Mouse (Mus musculus): ENCODE data around the gene Kcne4.
A peak's percentile ranks its signal among the peaks of the same experiment; 100 is the strongest.
"Not testable (repeated sequence)": the region's sequence is repeated elsewhere in the genome, so short reads cannot be mapped to it uniquely, and the experiment has no call there.

Kcne4 gene

DNA sequence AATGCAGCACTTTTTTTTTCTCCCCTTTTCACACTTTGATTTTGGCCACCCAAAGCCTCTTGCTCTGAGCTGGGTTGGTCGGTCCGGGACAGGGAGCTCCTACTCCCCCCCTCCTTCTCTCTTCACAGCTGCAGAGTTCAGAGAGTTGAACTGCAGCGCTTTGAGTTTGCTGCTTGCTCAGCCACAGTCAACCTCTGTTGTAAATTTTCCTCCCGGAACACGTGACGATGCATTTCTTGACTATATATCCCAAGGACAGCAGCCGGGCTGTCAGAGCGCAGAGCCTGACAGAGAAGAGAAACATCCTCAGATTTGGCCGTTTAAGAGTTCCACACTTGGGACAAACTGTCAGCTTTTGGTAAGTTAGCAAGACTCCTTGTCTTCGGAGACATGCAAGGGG, at the start of gene Kcne4:
Gene Kcne4, plus strand, starts transcription at position 120 of the 400 bp plus-strand sequence.
- no peak for DNase-seq (ENCODE audit: low spot score in 2 of 2)

DNA sequence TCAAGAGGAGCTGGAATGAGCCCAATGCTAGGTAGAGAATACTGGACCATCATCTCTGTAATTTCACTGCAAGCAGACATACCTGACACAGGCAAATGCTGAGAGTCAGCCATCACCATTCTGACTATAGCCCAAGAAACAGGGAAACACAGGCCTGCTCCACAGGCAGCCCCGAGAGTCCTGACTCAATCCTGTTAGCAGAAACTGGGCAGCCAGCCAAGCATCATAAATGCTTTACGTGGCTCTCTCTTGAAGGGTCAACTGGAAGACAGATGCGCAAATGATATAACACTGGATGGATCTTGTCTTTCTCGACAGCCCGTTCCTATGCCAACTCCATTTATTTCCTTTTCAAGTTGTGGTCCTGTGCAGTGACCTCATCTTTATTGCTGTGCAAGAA, 34.7 kb upstream of the Kcne4 start:
- peak in 1 of 2 experiments; percentile 12 for DNase-seq (ENCODE audit: low spot score in 2 of 2)

DNA sequence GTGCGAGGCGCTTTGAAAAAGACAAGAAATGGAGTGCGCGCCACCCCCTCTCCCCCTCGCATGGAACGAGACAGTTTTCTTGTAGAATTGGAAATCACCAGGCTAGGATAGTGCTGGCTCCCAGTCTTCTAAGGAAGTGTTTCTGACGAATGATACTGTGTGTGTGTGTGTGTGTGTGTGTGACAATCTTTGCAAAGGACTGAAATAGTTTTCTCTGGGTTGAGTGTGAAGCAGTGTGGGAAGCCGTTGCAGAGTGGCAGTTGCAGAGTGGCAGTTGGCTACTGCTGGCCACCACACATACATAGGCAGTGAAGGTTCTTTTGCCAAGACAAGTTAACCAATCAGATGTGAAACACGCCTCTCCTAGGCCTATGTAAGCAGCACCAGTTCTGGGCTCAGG, 31.6 kb upstream of the Kcne4 start:
- not testable (repeated sequence) for DNase-seq (ENCODE audit: low spot score in 2 of 2)

DNA sequence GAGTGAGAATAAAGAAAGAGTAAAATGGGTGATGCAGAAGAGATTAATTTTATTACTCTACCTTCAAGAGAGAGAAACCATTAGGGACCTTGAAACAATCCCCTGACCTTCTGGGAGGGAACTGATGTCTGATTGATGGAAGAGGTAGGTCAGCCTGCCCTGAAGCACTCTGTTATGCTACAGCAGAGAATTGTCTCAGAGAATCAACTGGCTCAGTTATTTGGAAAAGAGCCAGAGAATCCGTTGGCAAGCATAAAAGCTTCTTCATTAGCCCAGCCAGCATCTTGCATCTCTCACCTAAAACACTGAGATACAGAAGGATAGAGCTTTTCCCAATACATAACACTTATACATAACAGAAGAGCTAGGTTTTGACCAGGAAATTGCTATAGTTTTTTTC, 26.8 kb upstream of the Kcne4 start:
- no peak for DNase-seq (ENCODE audit: low spot score in 2 of 2)

DNA sequence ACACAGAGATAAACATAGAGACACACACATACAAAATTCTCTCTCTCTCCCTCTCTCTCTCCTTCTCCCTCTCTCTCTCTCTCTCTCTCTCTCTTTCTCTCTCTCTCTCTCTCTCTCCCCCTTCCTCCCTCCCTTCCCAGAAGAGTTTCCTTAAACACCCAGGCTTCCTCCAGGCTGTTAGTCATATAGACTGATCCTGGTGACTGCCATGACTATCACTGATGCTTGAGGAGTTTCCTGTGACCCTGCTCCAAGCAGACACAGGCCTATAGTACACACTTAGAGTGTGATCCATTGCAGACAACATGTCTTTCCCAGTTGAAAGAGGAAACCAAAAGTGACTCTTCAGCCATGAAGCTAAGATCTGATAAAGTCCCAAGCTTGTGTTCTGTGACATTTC, 9.1 kb upstream of the Kcne4 start:
- DNase-seq (ENCODE audit: low spot score in 2 of 2): no peak

GRCm38 (mm10) chr1:78809819-78810218, 6.7 kb upstream of the Kcne4 start:
- no peak for DNase-seq (ENCODE audit: low spot score in 2 of 2)

DNA sequence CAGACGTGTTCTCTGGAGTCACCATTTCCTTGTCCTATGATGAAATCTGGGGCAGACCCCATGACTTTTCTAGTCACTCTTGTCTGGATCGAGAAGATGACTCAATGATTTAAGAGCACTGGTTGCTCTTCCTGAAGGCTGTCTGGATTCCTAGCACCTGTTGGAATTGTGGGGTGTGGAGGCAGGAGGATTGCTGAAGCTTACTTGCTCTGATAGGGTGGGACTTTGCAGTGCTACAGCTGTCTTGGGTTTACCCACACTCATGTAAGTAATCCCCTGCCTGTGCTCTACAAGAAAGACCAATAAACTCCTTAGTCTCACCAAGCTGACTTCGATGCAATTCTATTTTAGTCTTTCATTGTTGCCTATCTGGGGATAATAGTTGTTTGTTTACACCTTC, 5.7 kb upstream of the Kcne4 start:
- DNase-seq (ENCODE audit: low spot score in 2 of 2): no peak

- no peak for DNase-seq (ENCODE audit: low spot score in 2 of 2)
These were observed 4.5 kb upstream of the Kcne4 start for GRCm38 (mm10) chr1:78811975-78812490.

DNA sequence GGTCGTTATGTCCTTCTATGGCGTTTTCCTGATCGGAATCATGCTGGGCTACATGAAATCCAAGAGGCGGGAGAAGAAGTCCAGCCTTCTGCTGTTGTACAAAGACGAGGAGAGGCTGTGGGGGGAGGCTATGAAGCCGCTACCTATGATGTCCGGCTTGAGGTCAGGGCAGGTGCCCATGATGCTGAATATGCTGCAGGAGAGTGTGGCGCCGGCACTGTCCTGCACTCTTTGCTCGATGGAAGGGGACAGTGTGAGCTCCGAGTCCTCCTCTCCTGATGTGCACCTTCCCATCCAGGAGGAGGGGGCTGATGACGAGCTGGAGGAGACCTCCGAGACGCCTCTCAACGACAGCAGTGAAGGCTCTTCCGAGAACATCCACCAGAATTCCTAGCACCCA, 1.2 kb downstream of the Kcne4 start:
- DNase-seq (ENCODE audit: low spot score in 2 of 2): no peak

DNA sequence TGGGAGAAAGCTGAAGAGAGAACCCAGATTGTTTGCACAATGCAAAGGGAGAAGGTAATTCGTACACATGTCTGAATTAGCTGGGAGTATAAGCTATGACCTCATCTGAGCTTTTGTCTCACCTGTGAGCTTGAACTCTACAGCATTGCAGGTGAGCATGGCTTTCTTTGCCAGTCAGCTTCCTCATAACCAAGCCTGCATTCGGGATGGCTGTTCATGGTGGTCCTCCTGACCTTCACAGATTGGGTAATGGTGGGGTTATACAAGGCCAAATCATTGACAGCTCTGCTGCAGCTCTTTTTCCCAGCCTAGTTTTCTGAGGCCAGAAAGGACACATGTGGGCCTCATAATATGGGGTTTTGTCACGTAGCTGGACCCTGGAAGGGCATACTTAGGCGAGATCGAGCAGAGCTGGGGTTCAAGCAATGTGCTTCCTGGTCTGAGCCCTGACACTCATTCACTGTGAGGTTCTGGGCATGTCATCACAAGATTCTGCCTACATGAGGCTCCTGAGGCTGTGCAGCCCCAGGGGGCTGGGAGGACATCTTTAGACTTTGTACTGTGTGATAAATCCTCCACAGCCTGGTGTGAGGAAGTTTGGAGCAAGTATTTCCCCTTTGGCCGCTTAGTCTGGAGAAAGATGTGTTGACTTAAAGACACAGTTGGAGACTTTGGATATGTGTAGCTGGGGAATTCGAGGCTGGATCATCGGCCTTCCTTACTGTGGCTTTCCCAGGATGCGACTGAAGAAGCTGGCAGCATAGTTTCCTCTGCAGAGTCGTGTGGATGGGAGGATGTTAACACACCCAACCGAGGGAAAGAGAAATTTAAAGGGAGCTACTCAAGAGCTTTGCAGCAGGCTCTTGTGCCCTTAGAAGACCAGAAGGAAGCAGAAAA, 2.3 kb downstream of the Kcne4 start:
- DNase-seq (ENCODE audit: low spot score in 2 of 2): no peak

DNA sequence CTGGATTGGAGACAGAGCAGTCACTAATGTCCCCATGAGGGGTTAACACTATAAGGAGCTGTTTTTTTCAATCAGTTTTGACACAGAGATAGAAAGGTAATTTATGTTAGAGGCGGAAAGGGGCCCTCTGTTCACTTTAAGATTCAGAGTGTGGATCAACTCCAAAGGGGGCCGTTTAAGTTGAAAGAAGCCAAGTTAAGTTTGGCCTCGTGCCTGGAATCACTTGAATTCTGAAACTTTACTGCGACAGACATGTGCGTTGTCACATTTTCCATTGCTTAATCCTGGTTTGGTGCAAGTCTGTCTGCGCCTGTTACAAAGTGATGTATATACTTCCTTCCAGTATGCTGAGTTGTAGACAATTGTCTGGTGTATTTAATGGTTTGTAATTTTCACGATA, 3.0 kb downstream of the Kcne4 start:
- DNase-seq (ENCODE audit: low spot score in 2 of 2): no peak

GRCm38 (mm10) chr1:78820176-78820575, 3.6 kb downstream of the Kcne4 start:
- peak in 1 of 2 experiments; percentile 71 for DNase-seq (ENCODE audit: low spot score in 2 of 2)

DNA sequence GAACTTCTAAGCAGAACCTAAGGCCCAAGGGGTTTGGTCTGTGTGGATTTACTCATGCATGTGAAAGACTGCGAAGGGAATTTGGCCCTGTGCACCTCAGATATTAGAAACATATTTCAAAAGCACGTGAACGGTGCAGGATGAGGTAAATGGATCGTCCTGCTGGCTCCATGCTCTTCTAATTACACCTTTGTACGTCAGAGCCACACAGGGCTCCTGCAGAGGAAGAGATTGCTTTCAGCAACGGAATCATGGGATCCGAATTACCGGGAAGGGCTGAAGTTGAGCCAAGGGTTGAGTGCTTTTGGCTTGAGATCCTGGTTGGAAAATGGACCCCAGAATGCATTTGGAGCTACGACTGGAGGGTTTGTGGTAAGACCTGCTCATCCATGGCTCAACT, 4.6 kb downstream of the Kcne4 start:
- DNase-seq (ENCODE audit: low spot score in 2 of 2): no peak

GRCm38 (mm10) chr1:78821733-78822430, 5.3 kb downstream of the Kcne4 start:
- DNase-seq (ENCODE audit: low spot score in 2 of 2): no peak

DNA sequence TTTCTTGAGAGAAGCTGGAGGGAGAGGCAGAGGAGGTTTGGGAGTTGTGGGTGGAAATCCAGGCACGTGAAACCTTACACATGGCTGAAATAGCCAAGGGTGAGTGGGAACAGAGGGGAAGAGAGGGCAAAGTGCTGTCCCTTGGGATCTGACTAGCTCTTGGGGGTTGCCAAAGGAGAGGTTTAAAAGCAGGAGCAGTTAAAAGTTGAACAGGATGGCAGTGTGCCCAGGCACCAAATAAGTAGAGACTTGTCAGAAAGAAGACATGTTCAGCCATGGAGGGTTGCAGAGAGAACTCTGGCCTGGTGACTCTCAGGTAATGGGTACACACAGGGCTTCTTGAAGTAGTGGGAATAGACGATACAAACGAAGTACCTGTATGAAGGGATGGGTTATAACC, 8.7 kb downstream of the Kcne4 start:
- no peak for DNase-seq (ENCODE audit: low spot score in 2 of 2)

DNA sequence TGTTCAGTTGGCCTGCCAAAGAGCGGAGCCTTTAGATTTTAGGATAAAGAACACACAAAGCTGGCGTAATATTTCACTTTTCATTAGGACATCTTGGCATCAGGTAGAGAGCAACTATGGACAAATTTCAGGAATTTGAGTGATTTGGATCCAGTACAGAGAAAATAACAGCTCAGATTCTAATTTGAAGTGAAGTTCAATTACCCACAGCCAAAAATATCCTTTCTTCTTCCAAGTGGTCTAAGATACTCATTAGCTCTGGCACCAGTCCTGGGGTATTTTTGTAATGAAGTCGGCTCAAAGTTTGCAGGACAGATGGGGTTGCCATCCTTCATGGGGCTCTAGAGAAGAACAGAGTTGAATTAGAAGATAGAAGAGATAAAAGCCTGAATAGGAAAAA, 21.9 kb downstream of the Kcne4 start:
- no peak for DNase-seq (ENCODE audit: low spot score in 2 of 2)

DNA sequence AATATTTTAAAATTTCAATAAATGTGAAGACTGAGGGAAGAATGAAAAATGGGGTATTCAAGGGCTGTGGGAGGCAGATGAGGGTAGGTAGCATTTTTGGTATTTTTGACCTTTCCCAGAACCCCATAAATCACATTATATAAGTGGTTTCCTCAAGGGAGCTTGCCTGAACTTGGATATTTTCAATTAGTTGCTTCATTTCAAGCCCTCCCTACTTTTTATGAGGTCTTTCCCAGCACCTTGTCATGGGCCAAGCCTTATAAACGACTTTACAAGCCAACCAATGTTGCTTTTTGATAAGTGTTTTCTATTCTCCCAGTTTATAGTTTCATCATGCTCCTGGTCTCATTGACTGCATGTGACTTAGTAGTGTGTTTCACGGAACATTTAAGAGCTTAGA, 24.2 kb downstream of the Kcne4 start:
- no peak for DNase-seq (ENCODE audit: low spot score in 2 of 2)

- DNase-seq (ENCODE audit: low spot score in 2 of 2): no peak
These were observed 29.1 kb downstream of the Kcne4 start for GRCm38 (mm10) chr1:78845661-78846060.

DNA sequence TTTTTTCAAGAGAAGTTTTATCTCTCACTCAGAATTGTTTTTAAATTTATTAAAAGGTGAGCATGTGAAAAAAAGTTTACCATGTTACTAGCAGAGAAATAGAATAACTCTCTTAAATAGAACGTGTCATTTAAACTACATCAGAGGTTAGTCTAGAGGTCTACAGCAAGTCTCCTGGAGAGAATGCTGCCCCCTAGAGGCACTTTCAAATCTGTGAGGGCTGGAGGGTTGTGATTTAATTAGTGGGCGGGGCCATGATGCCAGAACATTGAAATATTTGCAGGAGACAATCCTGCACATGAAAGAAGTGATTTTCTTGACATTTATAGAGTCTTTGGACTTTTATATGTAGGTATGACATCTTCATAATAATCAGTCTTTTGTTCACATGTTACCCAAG, 29.9 kb downstream of the Kcne4 start:
- no peak for DNase-seq (ENCODE audit: low spot score in 2 of 2)

- DNase-seq (ENCODE audit: low spot score in 2 of 2): no peak
These were observed 36.0 kb downstream of the Kcne4 start for GRCm38 (mm10) chr1:78852408-78853093.

DNA sequence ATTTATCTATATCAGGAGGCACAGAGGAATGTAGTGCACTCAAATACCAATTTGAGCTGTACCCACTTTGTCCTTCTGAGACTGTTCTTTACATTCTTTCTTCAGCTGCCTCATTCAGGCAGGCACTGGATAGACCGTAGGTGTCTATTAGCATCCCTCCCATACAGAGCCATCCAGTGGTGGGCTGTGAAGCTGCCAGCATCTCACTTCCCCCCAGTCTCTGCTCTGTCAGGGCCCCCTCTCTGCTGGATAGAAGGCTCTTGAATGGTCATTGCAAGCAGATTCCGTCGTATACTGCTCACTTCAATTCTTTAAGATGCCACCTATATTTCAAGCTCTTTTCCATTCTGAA, 36.5 kb downstream of the Kcne4 start:
- no peak for DNase-seq (ENCODE audit: low spot score in 2 of 2)

DNA sequence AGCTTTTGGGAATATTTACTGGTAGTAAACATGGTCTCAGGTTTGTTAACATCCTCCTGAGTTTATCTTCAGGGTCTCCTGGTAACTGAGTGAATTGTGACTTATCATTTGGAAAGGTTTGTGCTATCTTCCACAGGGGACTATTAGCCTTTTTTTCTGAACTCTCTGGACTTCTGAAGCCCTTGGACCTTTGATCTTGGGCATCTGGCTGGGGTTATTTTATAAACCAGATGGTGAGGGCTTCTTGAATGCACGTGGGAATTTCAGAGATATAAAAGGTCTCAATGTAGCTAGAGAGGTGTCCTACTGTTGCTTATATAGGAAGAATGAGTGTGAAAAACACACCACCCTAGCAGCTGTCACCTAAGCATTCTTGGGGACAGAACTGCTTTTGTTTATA, 37.7 kb downstream of the Kcne4 start:
- no peak for DNase-seq (ENCODE audit: low spot score in 2 of 2)
